Mouse (Mus musculus) heart, adult 2 months (tissue): ENCODE measurements at regions not wholly inside any gene's neighbourhood (a gene's known extent, or its start where the extent isn't known, plus 50 kb on each side); places are given as distances from the start of the nearest gene placed in this dataset.

Experiments used
- DNase-seq, 2 experiments: peaks; one replicate each; pipeline ENCODE4 v3.0.0; 2021
- H3K27ac ChIP-seq: fragments of 200-600 bp; 2 replicates; pipeline ENCODE4 v1.8.1; 2022
- H3K27me3 ChIP-seq: fragments of 200-500 bp; 2 replicates; pipeline ENCODE4 v1.6.1; 2012; ENCODE audit warnings: mild to moderate bottlenecking, low read length, inconsistent platforms, mixed read lengths; ENCODE audit not compliant: control insufficient read depth, insufficient read depth
- H3K36me3 ChIP-seq: fragments of 200-500 bp; 2 replicates; pipeline ENCODE4 v1.6.1; 2012; ENCODE audit warnings: low read length, inconsistent platforms; ENCODE audit not compliant: control insufficient read depth, insufficient read depth
- H3K4me1 ChIP-seq: fragments of 200-500 bp; 2 replicates; pipeline ENCODE4 v1.6.1; 2011; ENCODE audit warnings: low read length; ENCODE audit not compliant: control insufficient read depth, insufficient read depth
- H3K4me3 ChIP-seq: fragments of 200-600 bp; 2 replicates; pipeline ENCODE4 v1.8.1; 2022
- H3K79me2 ChIP-seq: fragments of 200-500 bp; replicated peaks from 2 replicates; pipeline ENCODE4 v1.6.1; 2012; ENCODE audit warnings: mild to moderate bottlenecking, inconsistent platforms, low read length, moderate library complexity, mixed read lengths; ENCODE audit not compliant: control insufficient read depth, insufficient read depth
- H3K9ac ChIP-seq: fragments of 200-500 bp; 2 replicates; pipeline ENCODE4 v1.6.1; 2012; ENCODE audit warnings: low read depth, mild to moderate bottlenecking, control low read depth, inconsistent platforms, low read length, mixed read lengths
- CTCF ChIP-seq: fragments of 200-600 bp; IDR thresholded peaks from 2 replicates; pipeline ENCODE4 v1.8.1; 2022; ENCODE audit warnings: antibody characterized with exemption, mild to moderate bottlenecking, moderate library complexity
- EP300 ChIP-seq: fragments of 200-500 bp; IDR thresholded peaks from 2 replicates; pipeline ENCODE4 v1.6.1; 2011; ENCODE audit warnings: low read depth, low read length, control low read depth; ENCODE audit not compliant: insufficient read depth
- POLR2A ChIP-seq: fragments of 200-500 bp; IDR thresholded peaks from 2 replicates; pipeline ENCODE4 v1.6.1; 2011; ENCODE audit warnings: mild to moderate bottlenecking, low read depth, low read length, control low read depth; ENCODE audit not compliant: insufficient read depth
- WGBS: fragments of 180-500 bp; shearing (Covaris S2); methylation state at CpG from one replicate; pipeline ENCODE4 v1.1.7; 2018; 5-methylcytosine and 5-hydroxymethylcytosine counted together
- intact Hi-C: fragments of 180-260 bp; cut with DNase I; formaldehyde crosslinking; loops from one replicate; pipeline ENCODE4 v1.15.1; 2025

GRCm38 (mm10) chr16:18715381-18715780 is 61.3 kb upstream of the Cldn5 start:
- TF ChIP-seq CTCF (no peak), EP300 (no peak), POLR2A (no peak)
- peaks cover 3% of the 10 kb centered on the region for H3K36me3 ChIP-seq
- WGBS, result 85% methylated on average over 3 of the region's 3 CpGs
- intact Hi-C loops, result no loop called here
- no peak overlapping the region for H3K27ac ChIP-seq
- peaks cover 7% of the 10 kb centered on the region for H3K4me1 ChIP-seq
- no peaks in the 10 kb centered on the region for H3K79me2 ChIP-seq
- H3K4me3 ChIP-seq, result no peak overlapping the region
- no peak overlapping the region for H3K9ac ChIP-seq
- no peaks in the 10 kb centered on the region for H3K27me3 ChIP-seq
- DNase-seq, result no peak

- 29% methylated on average over 2 of the region's 2 CpGs for WGBS
Observed at GRCm38 (mm10) chr16:18718040-18718439, 58.6 kb upstream of the Cldn5 start.

GRCm38 (mm10) chr16:18720433-18721233 is 56.0 kb upstream of the Cldn5 start:
- no peak for DNase-seq
- H3K27ac ChIP-seq, result no peak overlapping the region
- H3K27me3 ChIP-seq, result no peaks in the 10 kb centered on the region
- TF ChIP-seq POLR2A (no peak), CTCF (no peak), EP300 (no peak)
- no peak overlapping the region for H3K9ac ChIP-seq
- intact Hi-C loops, result no loop called here
- no peak overlapping the region for H3K4me3 ChIP-seq
- peaks cover 3% of the 10 kb centered on the region for H3K36me3 ChIP-seq
- 61% methylated on average over 13 of the region's 13 CpGs for WGBS
- no peaks in the 10 kb centered on the region for H3K79me2 ChIP-seq
- peaks cover 13% of the 10 kb centered on the region for H3K4me1 ChIP-seq

More at GRCm38 (mm10) chr16:18718040-18718439, 58.6 kb upstream of the Cldn5 start:
- H3K4me1 ChIP-seq, result peaks cover 8% of the 10 kb centered on the region
- no peak for DNase-seq
- H3K27me3 ChIP-seq, result no peaks in the 10 kb centered on the region
- intact Hi-C loops, result no loop called here
- no peak overlapping the region for H3K27ac ChIP-seq
- TF ChIP-seq EP300 (no peak), POLR2A (no peak), CTCF (no peak)
- H3K79me2 ChIP-seq, result no peaks in the 10 kb centered on the region
- no peak overlapping the region for H3K4me3 ChIP-seq
- no peak overlapping the region for H3K9ac ChIP-seq
- peaks cover 3% of the 10 kb centered on the region for H3K36me3 ChIP-seq

- intact Hi-C loops, result no loop called here
- no peaks in the 10 kb centered on the region for H3K79me2 ChIP-seq
Observed at GRCm38 (mm10) chr16:18723186-18723843, 53.3 kb upstream of the Cldn5 start.

GRCm38 (mm10) chr16:18723874-18724273 is 52.8 kb upstream of the Cldn5 start:
- WGBS, result 46% methylated on average over 3 of the region's 3 CpGs
- no peaks in the 10 kb centered on the region for H3K79me2 ChIP-seq
- H3K4me3 ChIP-seq, result no peak overlapping the region
- no peak overlapping the region for H3K9ac ChIP-seq
- no peaks in the 10 kb centered on the region for H3K36me3 ChIP-seq
- intact Hi-C loops, result no loop called here
- DNase-seq, result no peak
- H3K27me3 ChIP-seq, result no peaks in the 10 kb centered on the region
- peak; percentile 18; the same call in 1 of the 2 replicates for TF ChIP-seq CTCF
- TF ChIP-seq EP300, result no peak
- no peak for TF ChIP-seq POLR2A
- H3K4me1 ChIP-seq, result peaks cover 7% of the 10 kb centered on the region
- H3K27ac ChIP-seq, result no peak overlapping the region

More at GRCm38 (mm10) chr16:18723186-18723843, 53.3 kb upstream of the Cldn5 start:
- no peak for DNase-seq
- Histone ChIP-seq H3K36me3 (no peaks in the 10 kb centered on the region), H3K27me3 (no peaks in the 10 kb centered on the region), H3K27ac (no peak overlapping the region), H3K9ac (no peak overlapping the region), H3K4me1 (peaks cover 6% of the 10 kb centered on the region), H3K4me3 (no peak overlapping the region)
- no peak for TF ChIP-seq EP300
- TF ChIP-seq CTCF, result peak; percentile 5; the same call in 1 of the 2 replicates
- no peak for TF ChIP-seq POLR2A
- 44% methylated on average over 3 of the region's 3 CpGs for WGBS

GRCm38 (mm10) chr16:18724706-18725105 is 51.9 kb upstream of the Cldn5 start:
- 48% methylated on average over 6 of the region's 6 CpGs for WGBS
- Histone ChIP-seq H3K79me2 (no peaks in the 10 kb centered on the region), H3K27me3 (no peaks in the 10 kb centered on the region), H3K36me3 (no peaks in the 10 kb centered on the region), H3K27ac (no peak overlapping the region), H3K9ac (no peak overlapping the region), H3K4me1 (peaks cover 13% of the 10 kb centered on the region), H3K4me3 (no peak overlapping the region)
- intact Hi-C loops, result no loop called here
- TF ChIP-seq EP300, result no peak
- no peak for TF ChIP-seq POLR2A
- TF ChIP-seq CTCF, result no peak
- DNase-seq, result no peak
